Comparison of ENCODE assay signal across 11 mouse cellular contexts in genomic region chr4:150775695-150776521, GRCm38 (mm10).
DNase-seq lines count a peak whose midpoint lies in the region; ATAC-seq and TF ChIP-seq lines count a peak whose summit lies in the region.
"Had no signal": no experiment of that assay in that cellular context is flagged by ENCODE, and none has a peak within 500 bp of the region (broad histone marks: within the 10 kb centered on the region; RNA-seq: fewer than 3 reads in every experiment).

No protein-coding gene starts in this region.

- ATAC-seq in liver, postnatal 0 days, result no peak
- ATAC-seq in liver, embryonic 12.5 days, result no peak
- ATAC-seq in embryonic facial prominence, embryonic 13.5 days (ENCODE audit: insufficient number of reproducible peaks, insufficient read depth, low FRiP score, low TSS enrichment, low read depth), result 0 out of 2 replicates have a peak, but pooled peaks have one; percentile 45
- no peak for ATAC-seq in stomach, postnatal 0 days (ENCODE audit: low FRiP score, low TSS enrichment)
- no peak for ATAC-seq in forebrain, embryonic 13.5 days

- no peaks in the 10 kb centered on the region for H3K36me3 ChIP-seq in liver, postnatal 0 days (replicated peaks; ENCODE audit: insufficient read depth, low read length)
- no peaks in the 10 kb centered on the region for H3K36me3 ChIP-seq in liver, embryonic 12.5 days
- H3K36me3 ChIP-seq in embryonic facial prominence, embryonic 13.5 days, result no peaks in the 10 kb centered on the region
- no peaks in the 10 kb centered on the region for H3K36me3 ChIP-seq in stomach, postnatal 0 days (ENCODE audit: control insufficient read depth, insufficient read depth, low read length)
- H3K36me3 ChIP-seq in forebrain, embryonic 13.5 days (ENCODE audit: poor library complexity, severe bottlenecking), result no peaks in the 10 kb centered on the region
- H3K36me3 ChIP-seq: G1E; stomach, embryonic 15.5 days had no signal

- 0 out of 2 replicates have a peak, but pooled peaks have one; percentile 8 for TF ChIP-seq EP300 in liver, postnatal 0 days (IDR thresholded peaks at IDR 0.05; ENCODE audit: low read depth)
- peak; percentile 80 for TF ChIP-seq EP300 in stomach, postnatal 0 days (optimal IDR thresholded peaks at IDR 0.05)

- DNase-seq in liver, postnatal 0 days, result no peak
- peak; percentile 39 to 49 for DNase-seq in kidney, adult 8-10 months
- no peak for DNase-seq in stomach, postnatal 0 days (ENCODE audit: low spot score)
- DNase-seq in natural killer cell, adult 2 months (ENCODE audit: low spot score in 2 of 2), result no peak
- DNase-seq in right cerebral cortex, postnatal 14 days, result no peak
- DNase-seq: cerebellum, adult 11 months had no signal

- H3K4me2 ChIP-seq in liver, postnatal 0 days (ENCODE audit: low read depth, low read length), result no peak overlapping the region
- no peak overlapping the region for H3K4me2 ChIP-seq in liver, embryonic 12.5 days
- peak overlapping the region; percentile 22; the same call in 1 of the 2 replicates for H3K4me2 ChIP-seq in embryonic facial prominence, embryonic 13.5 days
- no peak overlapping the region for H3K4me2 ChIP-seq in stomach, postnatal 0 days (replicated peaks; ENCODE audit: low read depth)
- no peak overlapping the region for H3K4me2 ChIP-seq in forebrain, embryonic 13.5 days
- H3K4me2 ChIP-seq: stomach, embryonic 15.5 days had no signal

- WGBS in liver, postnatal 0 days (ENCODE audit: insufficient replicate concordance), result 80% methylated on average over 24 of the region's 24 CpGs
- 78% methylated on average over 24 of the region's 24 CpGs for WGBS in liver, embryonic 12.5 days (ENCODE audit: insufficient replicate concordance)
- WGBS in embryonic facial prominence, embryonic 13.5 days, result 45% methylated on average over 24 of the region's 24 CpGs
- 49% methylated on average over 24 of the region's 24 CpGs for WGBS in stomach, postnatal 0 days
- WGBS in forebrain, embryonic 13.5 days, result 85% methylated on average over 24 of the region's 24 CpGs

- no peak overlapping the region for H3K27ac ChIP-seq in liver, postnatal 0 days (ENCODE audit: low read depth)
- no peak overlapping the region for H3K27ac ChIP-seq in liver, embryonic 12.5 days
- H3K27ac ChIP-seq in embryonic facial prominence, embryonic 13.5 days, result peak overlapping the region; percentile 81
- H3K27ac ChIP-seq in stomach, postnatal 0 days (replicated peaks), result 0 out of 2 replicates have a peak overlapping the region, but pooled peaks have one; percentile 53
- no peak overlapping the region for H3K27ac ChIP-seq in forebrain, embryonic 13.5 days
- H3K27ac ChIP-seq: stomach, embryonic 15.5 days had no signal

- TF ChIP-seq CTCF in liver, postnatal 0 days (IDR thresholded peaks at IDR 0.05; ENCODE audit: low read depth), result no peak
- TF ChIP-seq CTCF in stomach, postnatal 0 days (IDR thresholded peaks at IDR 0.05; ENCODE audit: low read depth), result no peak

- H3K27me3 ChIP-seq in liver, postnatal 0 days (ENCODE audit: insufficient read depth, low read length), result no peaks in the 10 kb centered on the region
- H3K27me3 ChIP-seq in liver, embryonic 12.5 days (replicated peaks), result no peaks in the 10 kb centered on the region
- no peaks in the 10 kb centered on the region for H3K27me3 ChIP-seq in embryonic facial prominence, embryonic 13.5 days
- no peaks in the 10 kb centered on the region for H3K27me3 ChIP-seq in stomach, postnatal 0 days (ENCODE audit: control insufficient read depth, insufficient read depth, low read length)
- no peaks in the 10 kb centered on the region for H3K27me3 ChIP-seq in forebrain, embryonic 13.5 days
- H3K27me3 ChIP-seq: stomach, embryonic 15.5 days had no signal

- no peak overlapping the region for H3K9ac ChIP-seq in liver, postnatal 0 days (replicated peaks)
- H3K9ac ChIP-seq in liver, embryonic 12.5 days, result no peak overlapping the region
- no peak overlapping the region for H3K9ac ChIP-seq in embryonic facial prominence, embryonic 13.5 days
- no peak overlapping the region for H3K9ac ChIP-seq in stomach, postnatal 0 days (ENCODE audit: low read length)
- no peak overlapping the region for H3K9ac ChIP-seq in forebrain, embryonic 13.5 days
- H3K9ac ChIP-seq: stomach, embryonic 15.5 days had no signal

- H3K4me3 ChIP-seq in liver, postnatal 0 days (ENCODE audit: low read depth, low read length), result no peak overlapping the region
- no peak overlapping the region for H3K4me3 ChIP-seq in liver, embryonic 12.5 days
- no peak overlapping the region for H3K4me3 ChIP-seq in embryonic facial prominence, embryonic 13.5 days
- H3K4me3 ChIP-seq in stomach, postnatal 0 days (ENCODE audit: low read depth, low read length), result no peak overlapping the region
- H3K4me3 ChIP-seq in forebrain, embryonic 13.5 days, result no peak overlapping the region
- H3K4me3 ChIP-seq: stomach, embryonic 15.5 days had no signal

- H3K9me3 ChIP-seq in liver, postnatal 0 days (ENCODE audit: low read length), result peaks cover 6% of the 10 kb centered on the region
- H3K9me3 ChIP-seq in liver, embryonic 12.5 days (replicated peaks), result peaks cover 8% of the 10 kb centered on the region
- H3K9me3 ChIP-seq in embryonic facial prominence, embryonic 13.5 days, result peaks cover 20% of the 10 kb centered on the region
- H3K9me3 ChIP-seq in stomach, postnatal 0 days (ENCODE audit: control insufficient read depth, low read length), result no peaks in the 10 kb centered on the region
- peaks cover 5% of the 10 kb centered on the region for H3K9me3 ChIP-seq in forebrain, embryonic 13.5 days (replicated peaks)
- H3K9me3 ChIP-seq: stomach, embryonic 15.5 days had no signal

- peaks cover 12% of the 10 kb centered on the region for H3K4me1 ChIP-seq in liver, postnatal 0 days (ENCODE audit: insufficient read depth)
- peaks cover 8% of the 10 kb centered on the region for H3K4me1 ChIP-seq in liver, embryonic 12.5 days
- peaks cover 35% of the 10 kb centered on the region for H3K4me1 ChIP-seq in embryonic facial prominence, embryonic 13.5 days
- 0 out of 2 replicates have a peak, but pooled peaks cover 3% of the 10 kb centered on the region for H3K4me1 ChIP-seq in stomach, postnatal 0 days (replicated peaks; ENCODE audit: control insufficient read depth, insufficient read depth)
- no peaks in the 10 kb centered on the region for H3K4me1 ChIP-seq in forebrain, embryonic 13.5 days

Comparison
In these comparisons a context has a peak if more than half of its experiments do, and no peak if none do; other contexts are left out.
1. DNase-seq: peak in kidney, adult 8-10 months (2 of 2); none in liver, postnatal 0 days (single experiment), stomach, postnatal 0 days (single experiment), natural killer cell, adult 2 months (0 of 2) and right cerebral cortex, postnatal 14 days (single experiment).
2. H3K27ac ChIP-seq: peak in embryonic facial prominence, embryonic 13.5 days (single experiment) and stomach, postnatal 0 days (single experiment); none in liver, postnatal 0 days (single experiment), liver, embryonic 12.5 days (single experiment) and forebrain, embryonic 13.5 days (single experiment).